Mouse (Mus musculus): ENCODE results near the gene Samd4.

DNA sequence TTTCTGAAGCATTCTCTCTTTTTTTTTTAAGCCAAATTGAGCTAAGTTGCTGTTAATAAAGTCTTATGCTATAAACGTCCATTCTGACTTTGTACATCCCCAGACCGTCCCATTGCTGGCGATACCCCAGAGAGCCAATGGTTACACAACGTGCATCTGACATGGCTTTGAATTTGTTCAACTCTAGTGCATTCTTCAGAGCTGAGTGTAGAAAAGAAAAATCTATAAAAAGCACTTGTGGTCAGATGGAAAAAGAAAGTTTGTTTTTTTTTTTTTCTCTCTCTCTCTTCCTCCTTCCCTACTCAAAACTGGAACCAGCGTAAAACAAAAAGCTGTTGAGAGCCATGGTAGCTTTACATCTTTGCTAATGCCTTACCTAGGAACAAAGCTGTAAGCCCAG lies 41.8 kb downstream of the Samd4 start:
- no peak for TF ChIP-seq CTCF (IDR thresholded peaks at IDR 0.05; ENCODE audit: borderline replicate concordance, insufficient read depth, low read length)
- TF ChIP-seq POLR2A (IDR thresholded peaks at IDR 0.05; ENCODE audit: low read depth, low read length) = no peak
